Mouse (Mus musculus): ENCODE measurements around the gene Klf7. TPM values are rescaled to one million over a fixed set of nuclear protein-coding genes. Genes with fewer than 3 reads are reported as not detected.

The Klf7 gene
- polyA plus RNA-seq, 1 experiment from 2014 or later: 71.4 TPM

DNA sequence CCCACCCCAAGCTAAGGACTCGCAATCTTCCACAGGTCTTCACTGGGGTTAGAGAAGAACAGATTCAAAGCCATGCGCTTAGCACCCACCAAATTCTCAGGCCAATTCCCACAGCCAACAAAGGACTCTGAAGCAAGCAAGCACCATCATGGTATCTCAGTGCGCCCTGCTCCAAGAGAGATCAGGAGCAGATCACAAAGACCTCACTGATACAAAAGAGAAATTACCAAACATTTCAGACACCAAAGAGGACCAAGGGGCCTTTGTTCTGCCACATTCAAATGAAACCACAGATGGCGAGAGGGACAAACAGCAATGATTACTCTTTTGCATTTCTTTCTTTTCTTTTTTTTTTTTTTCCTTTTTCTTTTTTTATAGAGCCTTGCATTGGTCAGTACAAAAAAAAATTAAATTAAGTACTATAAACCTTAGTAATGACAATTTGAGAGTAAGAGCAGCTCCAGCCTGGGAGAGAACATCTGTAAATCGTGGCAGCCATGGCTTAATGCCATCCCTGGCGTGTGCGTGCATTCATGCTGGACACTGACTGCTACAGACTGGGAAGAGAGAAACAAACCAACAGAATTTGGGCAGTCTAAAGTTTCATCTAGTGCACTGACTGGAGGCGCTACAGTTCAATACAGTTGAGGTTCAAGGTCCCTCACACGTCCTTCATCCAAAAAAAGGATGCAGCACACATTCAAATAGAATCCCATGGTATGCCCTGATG lies 89.4 kb downstream of the Klf7 start:
- H3K9ac ChIP-seq (replicated peaks; ENCODE audit: low read depth, low read length): no peak overlapping the region
- H3K4me1 ChIP-seq (ENCODE audit: control insufficient read depth, insufficient read depth, low read length): 0 out of 2 replicates have a peak, but pooled peaks cover 6% of the 10 kb centered on the region
- H3K4me3 ChIP-seq (ENCODE audit: low read depth, low read length): no peak overlapping the region
- peaks cover 3% of the 10 kb centered on the region; the same call in 1 of the 2 replicates for H3K36me3 ChIP-seq (ENCODE audit: control insufficient read depth, insufficient read depth, low read length)
- no peak overlapping the region for H3K27ac ChIP-seq (ENCODE audit: low read depth, low read length)
- no peak overlapping the region for H3K4me2 ChIP-seq (ENCODE audit: low read depth, low read length)
- ATAC-seq (ENCODE audit: low read depth): no peak
- no peaks in the 10 kb centered on the region for H3K9me3 ChIP-seq (ENCODE audit: control insufficient read depth, low read length)
- no peaks in the 10 kb centered on the region for H3K27me3 ChIP-seq (ENCODE audit: control insufficient read depth, insufficient read depth, low read length)
- 76% methylated on average over 9 of the region's 9 CpGs for WGBS

DNA sequence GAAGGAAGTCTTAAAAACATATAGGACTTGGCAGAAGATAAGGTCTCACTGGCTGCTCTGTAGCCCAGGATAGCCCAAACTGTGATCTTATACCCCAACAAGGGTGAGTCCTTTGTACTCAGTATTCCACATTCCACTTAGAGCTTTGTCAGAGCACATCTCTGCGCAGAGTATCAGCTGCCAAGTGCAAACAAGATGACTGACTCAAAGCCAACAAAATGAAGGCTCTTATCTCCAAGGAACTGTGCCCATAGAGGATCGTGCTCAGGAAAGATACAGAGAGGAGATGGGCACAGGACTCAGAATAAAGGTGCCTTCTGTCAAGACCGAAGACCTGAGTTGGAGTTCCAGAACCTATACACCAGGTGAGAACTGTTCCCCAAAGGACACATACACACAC lies 100.1 kb downstream of the Klf7 start:
- Histone ChIP-seq H3K4me3 (ENCODE audit: low read depth, low read length) (no peak overlapping the region), H3K27ac (ENCODE audit: low read depth, low read length) (no peak overlapping the region), H3K36me3 (ENCODE audit: control insufficient read depth, insufficient read depth, low read length) (no peaks in the 10 kb centered on the region), H3K27me3 (ENCODE audit: control insufficient read depth, insufficient read depth, low read length) (no peaks in the 10 kb centered on the region), H3K9ac (replicated peaks; ENCODE audit: low read depth, low read length) (no peak overlapping the region), H3K4me2 (ENCODE audit: low read depth, low read length) (no peak overlapping the region), H3K4me1 (ENCODE audit: control insufficient read depth, insufficient read depth, low read length) (peaks cover 7% of the 10 kb centered on the region; the same call in 1 of the 2 replicates), H3K9me3 (ENCODE audit: control insufficient read depth, low read length) (no peaks in the 10 kb centered on the region)
- WGBS: 93% methylated on average over 3 of the region's 3 CpGs
- no peak for ATAC-seq (ENCODE audit: low read depth)

DNA sequence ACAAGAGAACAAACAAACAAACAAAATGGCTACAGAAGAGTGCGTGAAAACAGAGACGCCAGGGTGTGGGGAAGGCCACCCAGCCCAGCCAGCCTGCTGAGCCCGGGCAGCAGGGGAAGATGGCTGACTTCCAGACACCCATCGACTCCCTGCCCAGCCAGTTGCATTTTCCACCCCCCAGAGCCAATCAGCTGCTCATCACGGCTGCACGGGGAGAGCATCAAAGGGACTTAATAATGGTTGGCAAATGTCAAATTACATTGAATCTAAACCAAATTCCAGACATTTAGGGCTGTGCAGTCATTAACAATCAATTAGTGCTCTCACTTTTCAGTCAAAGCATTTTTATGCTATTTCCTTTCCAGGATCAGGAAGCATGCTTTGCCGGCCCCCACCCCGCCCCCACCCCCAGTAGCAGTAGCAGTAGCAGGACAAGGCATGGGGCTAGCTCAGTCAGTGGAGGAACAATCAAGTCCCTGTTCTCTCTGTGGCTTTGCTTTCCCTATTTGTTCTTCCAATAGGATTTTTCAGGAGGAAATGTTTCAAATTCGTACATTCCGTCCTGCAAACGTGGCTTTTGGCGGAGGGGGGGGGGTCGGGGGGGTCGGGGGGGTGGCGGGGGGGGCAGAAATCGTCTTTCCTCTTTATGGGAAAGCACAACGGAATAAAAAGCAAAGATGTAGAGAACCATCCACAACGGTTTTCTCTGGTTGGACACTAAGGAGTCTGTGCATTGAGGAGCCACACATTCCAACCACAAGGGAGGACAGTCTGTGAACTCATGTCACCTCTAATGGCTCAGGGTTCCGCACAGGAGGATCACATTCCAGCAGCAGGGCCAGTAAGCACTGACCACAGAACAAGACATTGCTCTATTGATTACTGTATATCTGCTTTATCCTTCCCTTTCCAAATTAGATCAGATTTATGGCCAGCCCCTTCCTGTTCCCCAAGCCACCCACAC lies 101.1 kb downstream of the Klf7 start:
- ATAC-seq (ENCODE audit: low read depth): peak; percentile 84
- Histone ChIP-seq H3K4me1 (ENCODE audit: control insufficient read depth, insufficient read depth, low read length) (peaks cover 7% of the 10 kb centered on the region; the same call in 1 of the 2 replicates), H3K27ac (ENCODE audit: low read depth, low read length) (no peak overlapping the region), H3K4me3 (ENCODE audit: low read depth, low read length) (no peak overlapping the region), H3K36me3 (ENCODE audit: control insufficient read depth, insufficient read depth, low read length) (no peaks in the 10 kb centered on the region), H3K9me3 (ENCODE audit: control insufficient read depth, low read length) (no peaks in the 10 kb centered on the region), H3K4me2 (ENCODE audit: low read depth, low read length) (peak overlapping the region; percentile 16; the same call in 1 of the 2 replicates), H3K27me3 (ENCODE audit: control insufficient read depth, insufficient read depth, low read length) (no peaks in the 10 kb centered on the region), H3K9ac (replicated peaks; ENCODE audit: low read depth, low read length) (no peak overlapping the region)
- 28% methylated on average over 19 of the region's 19 CpGs for WGBS

DNA sequence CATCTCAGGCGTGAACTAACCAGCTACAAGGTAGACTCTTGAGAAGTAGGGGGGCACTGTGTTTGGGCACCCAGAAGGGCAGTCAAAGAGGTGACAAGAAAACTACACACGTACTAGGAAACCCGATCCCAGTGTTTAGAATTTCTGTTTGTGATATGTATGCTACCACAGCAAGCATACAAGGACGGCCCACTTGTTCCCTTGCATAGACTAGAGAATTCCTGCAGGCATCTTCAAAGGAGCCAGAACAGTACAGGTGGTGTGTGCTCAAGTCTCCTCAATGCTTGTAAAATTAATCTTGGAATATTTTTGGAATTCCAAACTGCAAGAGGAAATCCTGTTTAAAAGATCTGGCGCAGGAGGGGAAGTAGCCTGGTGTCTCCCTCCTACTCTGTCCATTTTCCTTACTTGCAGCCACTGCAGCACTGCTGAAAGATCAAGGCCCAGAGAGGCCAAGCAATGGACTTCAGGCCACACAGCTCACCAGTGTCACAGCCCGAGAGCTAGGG lies 102.9 kb downstream of the Klf7 start:
- Histone ChIP-seq H3K27ac (ENCODE audit: low read depth, low read length) (no peak overlapping the region), H3K4me2 (ENCODE audit: low read depth, low read length) (no peak overlapping the region), H3K36me3 (ENCODE audit: control insufficient read depth, insufficient read depth, low read length) (no peaks in the 10 kb centered on the region), H3K9me3 (ENCODE audit: control insufficient read depth, low read length) (no peaks in the 10 kb centered on the region), H3K9ac (replicated peaks; ENCODE audit: low read depth, low read length) (no peak overlapping the region), H3K27me3 (ENCODE audit: control insufficient read depth, insufficient read depth, low read length) (no peaks in the 10 kb centered on the region), H3K4me3 (ENCODE audit: low read depth, low read length) (no peak overlapping the region), H3K4me1 (ENCODE audit: control insufficient read depth, insufficient read depth, low read length) (peaks cover 7% of the 10 kb centered on the region; the same call in 1 of the 2 replicates)
- ATAC-seq (ENCODE audit: low read depth): no peak
- 80% methylated on average over 6 of the region's 6 CpGs for WGBS

DNA sequence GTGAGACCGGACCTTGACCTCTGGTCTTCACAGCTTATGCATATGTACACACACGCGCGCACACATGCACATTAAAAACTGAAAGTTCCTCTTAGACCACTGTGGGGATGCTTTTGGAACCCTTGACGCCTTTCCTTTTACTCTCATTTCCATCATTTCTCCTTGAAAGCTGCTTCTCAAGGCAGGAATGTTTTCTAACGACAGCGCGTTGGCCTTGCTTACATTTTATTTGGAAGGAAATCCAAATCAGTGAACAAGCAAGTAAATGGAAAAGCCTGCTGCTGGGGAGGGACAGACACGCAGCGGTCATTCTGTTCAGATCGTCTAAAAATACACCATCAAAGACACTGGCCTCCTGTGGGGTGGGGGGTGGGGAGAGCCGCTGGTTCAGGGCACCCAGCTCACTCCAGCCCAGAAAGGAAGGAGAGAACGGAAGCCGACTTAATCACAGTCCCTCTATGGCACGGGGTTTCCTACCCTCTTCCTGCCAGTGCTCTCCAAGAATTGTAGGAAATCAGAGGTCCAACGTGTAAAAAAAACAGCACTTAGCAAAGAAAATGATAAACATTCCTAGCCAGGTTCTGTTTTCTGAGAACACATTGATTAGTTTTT lies 103.5 kb downstream of the Klf7 start:
- H3K27ac ChIP-seq (ENCODE audit: low read depth, low read length): no peak overlapping the region
- 59% methylated on average over 16 of the region's 16 CpGs for WGBS
- H3K9ac ChIP-seq (replicated peaks; ENCODE audit: low read depth, low read length): no peak overlapping the region
- H3K9me3 ChIP-seq (ENCODE audit: control insufficient read depth, low read length): no peaks in the 10 kb centered on the region
- ATAC-seq (ENCODE audit: low read depth): 0 out of 2 replicates have a peak, but pooled peaks have one; percentile 23
- H3K27me3 ChIP-seq (ENCODE audit: control insufficient read depth, insufficient read depth, low read length): no peaks in the 10 kb centered on the region
- H3K4me3 ChIP-seq (ENCODE audit: low read depth, low read length): no peak overlapping the region
- no peak overlapping the region for H3K4me2 ChIP-seq (ENCODE audit: low read depth, low read length)
- H3K36me3 ChIP-seq (ENCODE audit: control insufficient read depth, insufficient read depth, low read length): no peaks in the 10 kb centered on the region
- peaks cover 7% of the 10 kb centered on the region; the same call in 1 of the 2 replicates for H3K4me1 ChIP-seq (ENCODE audit: control insufficient read depth, insufficient read depth, low read length)

DNA sequence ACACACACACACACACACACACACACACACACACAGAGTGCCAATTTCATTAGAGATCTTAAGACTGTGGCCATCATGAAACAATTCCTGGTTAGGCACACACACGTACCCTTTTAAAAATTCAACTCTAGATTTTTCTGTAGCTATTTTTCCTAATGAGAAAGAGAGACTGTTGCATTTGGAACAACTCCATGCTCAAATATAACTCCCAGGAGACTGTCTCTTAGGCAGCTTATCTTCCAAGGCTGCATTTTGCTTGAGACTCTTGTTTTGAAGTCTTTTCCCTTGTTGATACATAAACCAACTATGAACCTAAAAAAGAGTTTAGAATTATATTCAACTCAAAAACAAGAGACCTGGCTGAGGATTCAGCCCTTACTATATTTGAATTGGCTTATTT lies 108.0 kb downstream of the Klf7 start:
- no peak for ATAC-seq (ENCODE audit: low read depth)
- Histone ChIP-seq H3K4me3 (ENCODE audit: low read depth, low read length) (no peak overlapping the region), H3K27ac (ENCODE audit: low read depth, low read length) (no peak overlapping the region), H3K9ac (replicated peaks; ENCODE audit: low read depth, low read length) (no peak overlapping the region), H3K27me3 (ENCODE audit: control insufficient read depth, insufficient read depth, low read length) (no peaks in the 10 kb centered on the region), H3K36me3 (ENCODE audit: control insufficient read depth, insufficient read depth, low read length) (no peaks in the 10 kb centered on the region), H3K4me1 (ENCODE audit: control insufficient read depth, insufficient read depth, low read length) (no peaks in the 10 kb centered on the region), H3K9me3 (ENCODE audit: control insufficient read depth, low read length) (no peaks in the 10 kb centered on the region), H3K4me2 (ENCODE audit: low read depth, low read length) (no peak overlapping the region)
- WGBS: 78% methylated on average over 1 of the region's 1 CpGs

DNA sequence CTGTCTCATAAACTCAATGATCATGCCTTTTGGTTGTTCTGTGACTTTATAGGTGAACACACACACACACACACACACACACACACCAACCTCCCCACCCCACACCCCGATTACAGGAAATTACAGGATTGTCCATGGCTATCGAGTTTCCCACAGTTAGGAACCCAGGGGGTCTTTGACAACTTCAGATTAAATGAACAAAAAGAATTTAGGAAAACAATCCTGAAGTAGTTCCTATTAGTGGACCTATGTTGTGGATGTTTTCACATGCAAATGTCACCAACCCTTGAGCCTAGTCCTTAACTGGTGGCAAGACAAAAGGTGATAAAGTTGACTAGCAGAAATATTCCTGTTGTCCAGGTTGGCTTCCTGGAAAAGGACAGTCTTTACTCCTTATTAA lies 113.1 kb downstream of the Klf7 start:
- no peak overlapping the region for H3K27ac ChIP-seq (ENCODE audit: low read depth, low read length)
- no peaks in the 10 kb centered on the region for H3K9me3 ChIP-seq (ENCODE audit: control insufficient read depth, low read length)
- H3K4me2 ChIP-seq (ENCODE audit: low read depth, low read length): no peak overlapping the region
- no peak overlapping the region for H3K9ac ChIP-seq (replicated peaks; ENCODE audit: low read depth, low read length)
- WGBS: 12% methylated on average over 2 of the region's 2 CpGs
- H3K36me3 ChIP-seq (ENCODE audit: control insufficient read depth, insufficient read depth, low read length): no peaks in the 10 kb centered on the region
- H3K4me3 ChIP-seq (ENCODE audit: low read depth, low read length): no peak overlapping the region
- no peaks in the 10 kb centered on the region for H3K4me1 ChIP-seq (ENCODE audit: control insufficient read depth, insufficient read depth, low read length)
- no peak for ATAC-seq (ENCODE audit: low read depth)
- H3K27me3 ChIP-seq (ENCODE audit: control insufficient read depth, insufficient read depth, low read length): no peaks in the 10 kb centered on the region

DNA sequence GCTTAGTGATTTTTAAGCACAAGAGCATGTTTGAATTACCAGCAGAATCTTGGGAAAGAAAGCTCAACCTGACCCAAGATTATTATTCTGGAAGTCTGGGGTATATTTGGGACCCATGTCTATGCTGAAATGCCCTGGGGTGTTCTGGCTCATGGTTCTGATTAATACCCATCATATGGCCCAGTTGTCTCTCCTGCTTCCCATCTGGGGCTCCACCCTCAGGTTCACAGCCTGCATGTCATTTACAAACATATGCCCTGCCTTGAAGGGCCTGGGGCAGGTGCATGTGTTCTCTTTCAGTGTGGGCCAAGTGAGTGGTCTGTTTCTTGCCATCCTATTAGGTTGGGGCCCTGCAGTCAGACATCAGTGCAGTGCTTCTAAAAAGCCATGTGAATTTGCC lies 114.1 kb downstream of the Klf7 start:
- no peaks in the 10 kb centered on the region for H3K27me3 ChIP-seq (ENCODE audit: control insufficient read depth, insufficient read depth, low read length)
- no peaks in the 10 kb centered on the region for H3K4me1 ChIP-seq (ENCODE audit: control insufficient read depth, insufficient read depth, low read length)
- no peak overlapping the region for H3K9ac ChIP-seq (replicated peaks; ENCODE audit: low read depth, low read length)
- H3K4me2 ChIP-seq (ENCODE audit: low read depth, low read length): no peak overlapping the region
- no peak overlapping the region for H3K4me3 ChIP-seq (ENCODE audit: low read depth, low read length)
- H3K36me3 ChIP-seq (ENCODE audit: control insufficient read depth, insufficient read depth, low read length): no peaks in the 10 kb centered on the region
- H3K27ac ChIP-seq (ENCODE audit: low read depth, low read length): no peak overlapping the region
- H3K9me3 ChIP-seq (ENCODE audit: control insufficient read depth, low read length): no peaks in the 10 kb centered on the region
- ATAC-seq (ENCODE audit: low read depth): no peak; the same call in 1 of the 2 replicates

All from neural tube, embryonic 14.5 days (tissue).